Mouse (Mus musculus): ENCODE results near the gene Ccdc62.

DNA sequence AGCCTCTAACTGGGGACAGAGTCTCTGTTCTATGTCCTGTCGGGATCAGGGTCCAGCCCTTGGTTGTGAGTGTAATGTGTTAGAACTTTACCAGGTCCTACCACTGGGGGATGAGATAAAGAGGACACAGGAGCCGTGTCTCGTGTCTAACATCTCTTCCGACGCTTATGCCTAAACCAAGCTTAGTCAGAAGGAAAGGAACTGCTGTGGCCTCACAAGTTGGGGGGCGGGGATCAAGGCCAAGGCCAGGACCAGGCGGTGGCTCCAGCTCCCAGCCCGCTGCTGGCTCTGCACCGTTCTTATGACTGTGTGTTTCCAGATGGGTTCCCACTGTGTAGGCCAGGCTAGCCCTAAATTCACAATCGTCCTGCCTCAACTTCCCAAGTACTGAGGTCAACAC is 82.4 kb downstream of the Ccdc62 start:
- TF ChIP-seq POLR2A (IDR thresholded peaks at IDR 0.05; ENCODE audit: insufficient read length, low read depth) (no peak), USF1 (IDR thresholded peaks at IDR 0.05; ENCODE audit: low read depth) (no peak), E2F4 (IDR thresholded peaks at IDR 0.05; ENCODE audit: insufficient read depth) (no peak), MYOG (IDR thresholded peaks at IDR 0.05; ENCODE audit: control insufficient read depth in 1 of 3, insufficient read depth in 1 of 3, insufficient read length in 2 of 3, low read depth in 2 of 3) (no peak), MAX (IDR thresholded peaks at IDR 0.05; ENCODE audit: low read depth) (no peak)

All from myocyte (in vitro differentiated cells).